Mouse (Mus musculus) stomach, postnatal 0 days (tissue): Measurements from ENCODE around the gene U2af1l4.

ENCODE experiments used
- CTCF ChIP-seq: IDR thresholded peaks from 2 replicates; pipeline ENCODE4 v1.5.1; 2016; ENCODE audit warnings: antibody characterized with exemption, low read depth, mild to moderate bottlenecking, moderate library complexity
- EP300 ChIP-seq: optimal IDR thresholded peaks from 2 replicates; pipeline ENCODE3; 2016; ENCODE audit warnings: antibody characterized with exemption

DNA sequence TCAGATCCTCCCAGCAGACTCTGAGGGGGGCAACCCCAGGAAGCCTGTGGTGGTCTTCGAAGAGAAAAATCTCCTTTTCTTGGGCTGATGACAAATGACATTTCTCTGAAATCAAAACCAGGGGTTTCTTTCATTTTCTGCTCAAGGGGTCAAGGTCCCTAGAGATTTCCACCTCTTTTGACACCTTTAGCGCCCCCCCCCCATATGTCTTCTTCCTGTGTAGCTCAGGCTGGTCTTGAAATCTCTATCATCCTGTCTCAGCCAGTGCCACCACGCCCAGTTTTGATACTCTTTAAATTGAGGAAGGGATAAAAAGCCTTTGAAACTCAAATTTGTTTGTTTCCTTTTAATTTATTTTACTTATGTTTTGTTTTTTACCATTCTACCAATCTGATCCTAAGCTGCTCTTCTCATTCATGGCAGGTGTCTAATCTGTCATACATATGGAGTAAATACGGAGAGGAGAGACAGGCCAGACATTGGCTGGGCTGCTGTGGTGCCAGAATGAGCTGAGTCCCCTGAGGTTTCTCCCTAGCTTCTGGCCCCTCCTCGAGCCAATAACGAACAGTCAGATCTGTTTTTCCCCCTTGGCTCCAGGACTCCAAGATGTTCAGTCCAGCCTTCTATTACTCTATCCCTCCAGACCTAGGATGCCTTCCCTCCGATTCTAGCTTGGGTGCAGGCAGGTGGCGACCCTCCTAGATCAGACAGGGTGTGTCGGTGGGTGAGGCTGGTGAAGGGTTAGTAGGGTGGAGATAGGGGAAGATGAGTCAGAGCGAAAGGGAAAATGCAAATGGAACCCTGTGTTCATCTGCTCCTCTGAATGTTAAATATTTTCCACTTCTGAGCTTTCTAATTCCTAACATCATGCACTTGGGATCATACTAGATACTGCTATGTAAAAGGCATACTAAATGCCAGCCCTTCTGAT is 30.7 kb downstream of the U2af1l4 start:
- TF ChIP-seq CTCF, result no peak
- TF ChIP-seq EP300, result no peak
